Mouse (Mus musculus): ENCODE measurements around the gene Hgfac. TPM values are rescaled to one million over a fixed set of nuclear protein-coding genes. Genes with fewer than 3 reads are reported as not detected.

The Hgfac gene
- polyA plus RNA-seq, 1 experiment = not detected

DNA sequence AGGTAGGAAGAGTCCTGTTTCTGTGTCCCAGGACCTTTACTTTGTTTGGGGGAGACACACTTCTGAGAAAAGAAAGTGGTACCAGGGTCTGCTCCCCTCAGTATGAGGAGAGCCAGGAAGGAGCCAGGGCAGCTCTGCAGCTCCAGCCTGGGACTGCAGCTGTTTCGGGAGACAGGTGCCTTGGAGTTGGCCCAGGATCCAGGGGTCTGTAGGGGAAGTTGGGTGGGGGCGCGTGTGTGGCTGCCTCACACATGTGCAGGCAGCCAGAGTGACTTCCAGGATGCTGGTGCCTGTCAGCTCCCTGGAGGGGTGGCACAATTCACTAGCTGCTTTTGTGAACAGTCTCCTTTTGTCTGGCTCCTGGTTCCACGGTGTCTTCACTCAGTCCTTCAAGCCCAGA, 16.3 kb downstream of the Hgfac start:
- H3K4me3 ChIP-seq (ENCODE audit: insufficient read depth, low read length) = no peak overlapping the region
- TF ChIP-seq CTCF (IDR thresholded peaks at IDR 0.05; ENCODE audit: low read depth, low read length) = no peak
- no peak for TF ChIP-seq POLR2A (IDR thresholded peaks at IDR 0.05; ENCODE audit: borderline replicate concordance, low read depth, low read length)
- no peak overlapping the region for H3K27ac ChIP-seq (ENCODE audit: insufficient read depth, low read depth, low read length)
- H3K4me1 ChIP-seq (ENCODE audit: control insufficient read depth, insufficient read depth, low read length) = no peaks in the 10 kb centered on the region

DNA sequence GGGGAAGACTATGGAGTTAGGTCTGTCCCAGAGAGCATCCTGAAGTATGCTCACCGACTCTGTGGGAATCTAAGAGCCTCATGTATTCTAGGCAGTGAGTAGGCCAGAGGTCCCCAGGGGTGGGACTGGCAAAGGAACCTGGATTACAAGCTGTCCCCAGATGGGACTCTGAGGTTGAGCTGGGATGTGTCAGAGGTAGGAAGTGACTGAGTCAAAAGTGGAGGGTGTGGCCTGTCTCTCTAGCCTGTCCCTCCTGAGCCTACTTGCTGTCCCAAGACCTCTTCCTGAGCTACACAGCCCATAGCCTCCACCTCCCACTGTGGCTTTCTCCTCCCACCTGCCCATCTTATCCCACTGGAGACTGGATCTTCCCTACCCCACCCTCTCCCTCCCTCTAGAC, 16.9 kb downstream of the Hgfac start:
- no peaks in the 10 kb centered on the region for H3K4me1 ChIP-seq (ENCODE audit: control insufficient read depth, insufficient read depth, low read length)
- TF ChIP-seq POLR2A (IDR thresholded peaks at IDR 0.05; ENCODE audit: borderline replicate concordance, low read depth, low read length) (no peak), CTCF (IDR thresholded peaks at IDR 0.05; ENCODE audit: low read depth, low read length) (no peak)
- H3K27ac ChIP-seq (ENCODE audit: insufficient read depth, low read depth, low read length) = no peak overlapping the region
- H3K4me3 ChIP-seq (ENCODE audit: insufficient read depth, low read length) = no peak overlapping the region

DNA sequence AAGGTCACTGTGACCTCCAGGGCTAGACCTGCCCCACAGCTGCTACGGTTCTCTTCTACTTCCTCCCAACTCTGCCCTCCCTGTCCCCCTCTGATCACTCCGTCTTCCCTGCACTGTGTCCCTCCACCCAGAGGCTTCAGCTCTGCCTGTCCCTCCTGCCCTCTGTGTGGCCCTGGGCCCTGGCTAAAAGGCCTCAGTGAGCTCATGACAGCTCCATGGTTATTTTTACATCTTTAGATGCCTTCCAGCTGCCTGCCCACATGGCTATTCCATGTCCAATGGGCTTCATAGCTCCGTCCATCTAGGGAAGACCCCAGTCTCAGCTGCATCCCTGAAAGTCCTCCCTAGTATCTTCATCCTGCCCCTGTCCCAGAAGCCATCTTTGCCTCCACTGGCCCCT, 18.8 kb downstream of the Hgfac start:
- H3K4me3 ChIP-seq (ENCODE audit: insufficient read depth, low read length) = no peak overlapping the region
- TF ChIP-seq POLR2A (IDR thresholded peaks at IDR 0.05; ENCODE audit: borderline replicate concordance, low read depth, low read length) = no peak
- no peak for TF ChIP-seq CTCF (IDR thresholded peaks at IDR 0.05; ENCODE audit: low read depth, low read length)
- no peaks in the 10 kb centered on the region for H3K4me1 ChIP-seq (ENCODE audit: control insufficient read depth, insufficient read depth, low read length)
- H3K27ac ChIP-seq (ENCODE audit: insufficient read depth, low read depth, low read length) = no peak overlapping the region

DNA sequence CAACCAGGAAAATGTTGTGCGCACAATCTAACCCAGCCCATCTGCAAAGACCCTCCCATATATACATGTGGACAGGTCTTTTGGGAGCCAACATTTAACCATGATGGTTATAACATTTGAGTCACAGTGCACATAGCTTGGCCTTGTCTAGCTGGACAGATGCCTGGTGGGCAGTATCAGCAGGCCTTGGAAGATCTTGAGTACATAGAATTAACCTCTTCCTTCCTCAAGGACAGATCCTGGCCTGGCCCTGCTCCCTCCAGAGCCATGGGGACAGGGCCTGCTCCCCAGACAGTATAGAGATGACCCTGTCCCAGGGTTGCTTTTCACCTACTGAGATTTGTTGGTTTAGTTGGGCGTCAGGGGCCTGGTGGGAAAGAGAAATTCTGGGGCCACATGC, 28.5 kb downstream of the Hgfac start:
- TF ChIP-seq POLR2A (IDR thresholded peaks at IDR 0.05; ENCODE audit: borderline replicate concordance, low read depth, low read length) (no peak), CTCF (IDR thresholded peaks at IDR 0.05; ENCODE audit: low read depth, low read length) (no peak)
- no peak overlapping the region for H3K4me3 ChIP-seq (ENCODE audit: insufficient read depth, low read length)
- no peaks in the 10 kb centered on the region for H3K4me1 ChIP-seq (ENCODE audit: control insufficient read depth, insufficient read depth, low read length)
- H3K27ac ChIP-seq (ENCODE audit: insufficient read depth, low read depth, low read length) = no peak overlapping the region

DNA sequence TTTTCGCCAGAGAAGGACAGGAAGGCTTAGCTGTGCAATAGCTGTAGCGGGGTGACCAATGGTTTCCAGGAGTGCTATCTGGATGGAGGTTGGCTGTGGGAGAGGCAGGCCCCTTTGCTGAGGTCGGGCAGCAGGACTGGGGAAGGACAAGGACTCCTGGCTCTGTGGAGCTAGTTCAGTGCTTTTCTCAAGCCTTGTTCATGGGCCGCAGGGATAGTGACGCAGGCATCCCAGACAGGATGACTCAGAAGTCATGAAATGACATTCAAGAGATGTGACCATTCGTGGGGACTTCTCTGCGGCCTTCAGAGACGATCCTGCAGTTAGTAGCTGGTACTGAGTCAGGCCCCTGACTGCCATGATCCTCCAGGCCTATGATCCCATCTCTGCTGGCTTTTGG, 29.0 kb downstream of the Hgfac start:
- H3K4me3 ChIP-seq (ENCODE audit: insufficient read depth, low read length) = no peak overlapping the region
- TF ChIP-seq POLR2A (IDR thresholded peaks at IDR 0.05; ENCODE audit: borderline replicate concordance, low read depth, low read length) (no peak), CTCF (IDR thresholded peaks at IDR 0.05; ENCODE audit: low read depth, low read length) (no peak)

DNA sequence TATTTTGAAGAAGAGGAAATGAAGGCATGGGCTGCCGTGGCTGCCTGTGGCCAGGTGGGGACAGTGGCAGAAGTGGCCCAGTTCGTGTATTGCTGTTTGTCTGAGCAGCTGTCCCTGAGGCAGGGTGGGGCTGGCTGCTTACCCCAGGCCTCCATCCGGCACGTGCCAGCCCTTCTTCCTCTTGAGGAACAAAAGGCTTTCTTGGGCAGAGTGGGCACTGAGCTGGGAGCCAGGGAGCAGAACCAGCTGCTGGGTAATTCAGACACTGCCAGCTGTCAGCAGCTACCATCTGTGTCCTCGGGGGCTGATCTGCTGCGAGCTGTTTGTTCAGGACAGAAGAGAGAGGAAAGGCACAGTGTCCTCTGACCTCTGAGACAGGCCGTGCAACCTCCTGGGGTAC, 29.6 kb downstream of the Hgfac start:
- TF ChIP-seq POLR2A (IDR thresholded peaks at IDR 0.05; ENCODE audit: borderline replicate concordance, low read depth, low read length) (no peak), CTCF (IDR thresholded peaks at IDR 0.05; ENCODE audit: low read depth, low read length) (no peak)

More for the DNA sequence above, 29.0 kb downstream of the Hgfac start:
- no peaks in the 10 kb centered on the region for H3K4me1 ChIP-seq (ENCODE audit: control insufficient read depth, insufficient read depth, low read length)
- H3K27ac ChIP-seq (ENCODE audit: insufficient read depth, low read depth, low read length) = no peak overlapping the region

DNA sequence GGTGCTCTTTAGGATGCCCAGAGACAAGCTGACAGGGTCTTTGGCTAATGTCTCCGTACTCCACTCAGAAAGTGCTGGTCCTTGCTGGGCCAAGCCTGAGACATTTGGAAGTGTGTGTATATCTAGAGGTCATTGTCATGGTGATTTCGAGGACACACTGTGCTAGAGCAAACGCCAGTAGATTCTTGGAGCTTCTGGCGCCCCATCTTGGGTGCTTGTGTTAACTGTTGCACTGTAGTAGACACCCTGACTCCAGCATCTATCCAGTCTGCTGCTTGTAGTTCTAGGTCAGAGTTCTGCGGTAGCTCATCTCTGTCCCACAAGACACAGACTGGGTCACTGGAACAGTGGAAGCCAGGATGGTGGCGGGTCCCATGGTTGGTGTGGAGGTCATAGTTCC, 30.5 kb downstream of the Hgfac start:
- Histone ChIP-seq H3K4me1 (ENCODE audit: control insufficient read depth, insufficient read depth, low read length) (no peaks in the 10 kb centered on the region), H3K4me3 (ENCODE audit: insufficient read depth, low read length) (no peak overlapping the region), H3K27ac (ENCODE audit: insufficient read depth, low read depth, low read length) (no peak overlapping the region)
- no peak for TF ChIP-seq CTCF (IDR thresholded peaks at IDR 0.05; ENCODE audit: low read depth, low read length)
- no peak for TF ChIP-seq POLR2A (IDR thresholded peaks at IDR 0.05; ENCODE audit: borderline replicate concordance, low read depth, low read length)

More for the DNA sequence above, 29.6 kb downstream of the Hgfac start:
- H3K4me3 ChIP-seq (ENCODE audit: insufficient read depth, low read length) = no peak overlapping the region
- H3K4me1 ChIP-seq (ENCODE audit: control insufficient read depth, insufficient read depth, low read length) = no peaks in the 10 kb centered on the region
- no peak overlapping the region for H3K27ac ChIP-seq (ENCODE audit: insufficient read depth, low read depth, low read length)

DNA sequence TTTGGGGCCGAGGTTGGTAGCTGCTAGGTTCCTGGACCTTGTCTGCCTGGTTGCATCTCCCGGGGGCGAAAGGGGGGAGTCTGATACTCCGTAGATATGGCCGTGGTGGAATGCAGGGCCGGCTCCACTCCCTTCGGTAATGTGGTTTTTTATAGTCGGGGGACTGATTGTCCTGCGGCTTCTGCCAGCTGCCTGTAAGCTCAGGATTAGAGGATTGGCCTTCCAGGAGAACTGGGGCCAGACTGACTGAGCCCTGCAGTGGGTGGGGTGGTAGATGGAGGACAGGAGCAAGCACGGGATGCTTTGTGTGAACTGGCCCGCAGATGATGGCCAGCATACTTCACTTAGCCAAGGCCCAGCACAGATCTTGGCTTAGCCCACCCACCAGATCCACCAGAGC, 31.9 kb downstream of the Hgfac start:
- no peaks in the 10 kb centered on the region for H3K4me1 ChIP-seq (ENCODE audit: control insufficient read depth, insufficient read depth, low read length)
- TF ChIP-seq CTCF (IDR thresholded peaks at IDR 0.05; ENCODE audit: low read depth, low read length) = no peak
- TF ChIP-seq POLR2A (IDR thresholded peaks at IDR 0.05; ENCODE audit: borderline replicate concordance, low read depth, low read length) = no peak
- no peak overlapping the region for H3K4me3 ChIP-seq (ENCODE audit: insufficient read depth, low read length)
- H3K27ac ChIP-seq (ENCODE audit: insufficient read depth, low read depth, low read length) = no peak overlapping the region

DNA sequence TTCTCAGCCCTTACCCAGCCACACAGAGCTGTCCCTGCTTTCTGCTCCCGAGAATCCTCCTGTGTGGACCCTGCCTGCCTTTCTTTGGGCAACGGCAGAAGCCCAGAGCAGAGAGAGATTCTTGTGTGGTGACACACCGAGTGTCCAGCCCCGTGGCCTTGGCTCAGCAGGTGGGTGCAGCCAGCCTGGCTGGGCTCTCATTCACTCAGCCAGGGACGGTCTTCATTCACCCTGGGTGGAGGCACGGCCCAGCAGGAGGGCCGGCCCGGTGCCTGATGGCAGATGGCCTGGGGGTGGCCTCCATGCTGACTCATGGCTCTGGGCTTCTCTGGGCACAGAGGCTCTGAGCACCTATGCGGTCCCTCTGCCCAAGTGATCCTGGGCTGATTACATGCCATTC, 32.7 kb downstream of the Hgfac start:
- Histone ChIP-seq H3K4me1 (ENCODE audit: control insufficient read depth, insufficient read depth, low read length) (no peaks in the 10 kb centered on the region), H3K27ac (ENCODE audit: insufficient read depth, low read depth, low read length) (no peak overlapping the region), H3K4me3 (ENCODE audit: insufficient read depth, low read length) (no peak overlapping the region)
- TF ChIP-seq CTCF (IDR thresholded peaks at IDR 0.05; ENCODE audit: low read depth, low read length) (no peak), POLR2A (IDR thresholded peaks at IDR 0.05; ENCODE audit: borderline replicate concordance, low read depth, low read length) (no peak)

DNA sequence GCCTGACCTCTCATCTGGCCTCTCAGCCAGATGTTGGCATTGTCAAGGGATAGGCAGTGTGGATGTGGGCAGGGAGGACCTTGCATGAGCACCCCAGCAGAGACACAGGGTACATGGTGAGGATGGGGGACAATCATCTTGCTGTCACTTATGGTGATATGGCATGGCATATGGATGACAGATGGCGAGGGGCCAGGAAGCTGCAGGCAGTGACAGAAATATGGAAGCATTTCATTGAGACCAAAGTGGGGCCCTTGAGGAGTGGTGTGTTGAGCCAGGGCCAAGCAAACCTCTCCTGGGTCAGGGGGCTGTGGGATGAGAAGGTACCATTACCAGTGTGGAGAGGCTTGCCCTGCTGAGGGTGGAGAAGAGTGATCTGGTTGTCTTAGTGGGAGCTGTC, 35.1 kb downstream of the Hgfac start:
- Histone ChIP-seq H3K4me3 (ENCODE audit: insufficient read depth, low read length) (no peak overlapping the region), H3K4me1 (ENCODE audit: control insufficient read depth, insufficient read depth, low read length) (no peaks in the 10 kb centered on the region), H3K27ac (ENCODE audit: insufficient read depth, low read depth, low read length) (no peak overlapping the region)
- TF ChIP-seq CTCF (IDR thresholded peaks at IDR 0.05; ENCODE audit: low read depth, low read length) = no peak
- no peak for TF ChIP-seq POLR2A (IDR thresholded peaks at IDR 0.05; ENCODE audit: borderline replicate concordance, low read depth, low read length)

DNA sequence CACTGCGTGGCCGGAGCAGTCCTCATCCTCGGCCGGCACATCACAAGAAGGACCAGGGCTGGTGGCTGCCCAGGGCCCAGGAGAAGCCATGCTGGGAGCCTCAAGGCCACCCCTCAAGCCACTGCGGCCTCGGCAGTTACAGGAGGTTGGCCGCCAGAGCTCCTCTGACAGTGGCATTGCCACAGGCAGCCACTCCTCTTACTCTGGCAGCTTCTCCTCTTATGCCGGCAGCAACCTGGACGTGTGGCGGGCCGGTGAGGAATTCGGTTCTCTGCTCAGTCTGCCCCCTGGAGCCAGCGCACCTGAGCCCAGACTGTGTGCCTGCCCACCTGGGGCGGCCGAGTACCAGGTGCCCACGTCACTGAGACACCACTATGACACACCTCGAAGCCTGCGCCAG, 37.8 kb downstream of the Hgfac start:
- Histone ChIP-seq H3K4me1 (ENCODE audit: control insufficient read depth, insufficient read depth, low read length) (no peaks in the 10 kb centered on the region), H3K4me3 (ENCODE audit: insufficient read depth, low read length) (no peak overlapping the region), H3K27ac (ENCODE audit: insufficient read depth, low read depth, low read length) (no peak overlapping the region)
- no peak for TF ChIP-seq CTCF (IDR thresholded peaks at IDR 0.05; ENCODE audit: low read depth, low read length)
- no peak for TF ChIP-seq POLR2A (IDR thresholded peaks at IDR 0.05; ENCODE audit: borderline replicate concordance, low read depth, low read length)

Measured in bone marrow macrophage, adult 2 months (primary cell).